Mouse (Mus musculus) B cell, adult (primary cell): Measurements from ENCODE around the gene St6gal1. TPM values are rescaled to one million over a fixed set of nuclear protein-coding genes. Genes with fewer than 3 reads are reported as not detected.

Experiments
- total RNA-seq: library from RNA; stranded (reverse); gene quantifications from 4 replicates; pipeline ENCODE4 v1.2.4, GENCODE M21; 2023; ENCODE audit not compliant: inconsistent age

St6gal1 gene
- total RNA-seq, result 123 to 161 TPM (median 148 TPM) in 4 replicates

GRCm38 (mm10) chr16:23224671-23225068 is at the start of gene St6gal1:
Gene St6gal1, plus strand, starts transcription at chr16:23224740.

Other genes starting within 250 kb of the St6gal1 start
- not detected in 4 replicates for gene Kng2, start 195.3 kb upstream of the St6gal1 start, total RNA-seq
- not detected in 4 replicates for gene Kng1, start 166.9 kb upstream of the St6gal1 start, total RNA-seq
- gene Eif4a2, start 117.3 kb upstream of the St6gal1 start, total RNA-seq, result 1,189 to 1,229 TPM (median 1,224 TPM) in 4 replicates
- gene Rfc4, start 97.0 kb upstream of the St6gal1 start, total RNA-seq, result 8.4 to 14.2 TPM (median 10.3 TPM) in 4 replicates
- not detected in 4 replicates for gene Adipoq, start 78.2 kb upstream of the St6gal1 start, total RNA-seq
- not detected in 4 replicates for gene Rtp1, start 204.4 kb downstream of the St6gal1 start, total RNA-seq